Mouse (Mus musculus) brain, embryonic 18.5 days (tissue): ENCODE results near the gene Npy.

Source experiments
- DNase-seq: peaks from one replicate; pipeline ENCODE4 v3.0.0-alpha.2; 2012; ENCODE audit warnings: low read depth, low spot score

Gene Npy

DNA sequence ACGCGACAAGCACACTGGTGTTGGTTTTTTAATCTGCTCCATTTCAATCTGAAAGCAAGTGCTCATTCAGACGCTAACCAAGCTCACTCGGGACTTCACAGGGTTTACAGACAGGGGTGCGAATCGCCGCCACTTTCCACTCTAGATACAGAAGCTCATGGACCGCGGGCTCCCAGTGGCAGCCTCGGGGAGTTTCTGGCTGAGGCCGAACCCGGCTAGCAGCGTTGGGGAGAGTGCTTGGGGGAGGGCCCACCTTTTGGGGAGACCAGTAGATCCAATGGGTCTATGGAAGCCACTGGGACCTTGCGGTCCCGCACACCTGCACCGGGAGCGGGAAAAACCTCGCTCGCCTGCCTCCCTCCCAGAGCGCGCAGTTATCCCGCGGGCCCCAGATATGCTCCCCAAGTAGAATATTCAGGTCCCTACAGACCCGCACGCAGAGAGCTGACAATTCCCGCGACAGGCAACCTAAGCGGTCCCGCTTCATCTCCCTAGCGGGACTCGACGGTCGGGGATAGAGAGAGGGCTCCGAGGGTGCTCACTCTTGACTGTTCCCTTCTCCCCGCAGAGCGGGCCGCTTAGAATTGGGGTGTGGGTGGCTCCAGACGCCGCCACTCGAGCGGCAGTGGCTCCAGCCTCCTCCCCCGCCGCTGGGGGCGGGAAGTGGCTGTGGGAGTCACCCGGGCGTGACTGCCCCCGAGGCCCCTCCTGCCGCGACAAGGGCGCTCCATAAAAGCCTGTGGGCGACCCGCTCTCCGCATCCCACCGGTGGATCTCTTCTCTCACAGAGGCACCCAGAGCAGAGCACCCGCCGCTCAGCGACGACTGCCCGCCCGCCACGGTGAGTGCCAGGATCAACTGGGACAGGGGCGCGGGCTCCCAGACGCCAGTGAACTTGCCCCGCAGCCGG lies at the start of gene Npy:
Npy (plus strand) TSS at position 750 of the 910 bp plus-strand sequence.
- DNase-seq, result no peak

DNA sequence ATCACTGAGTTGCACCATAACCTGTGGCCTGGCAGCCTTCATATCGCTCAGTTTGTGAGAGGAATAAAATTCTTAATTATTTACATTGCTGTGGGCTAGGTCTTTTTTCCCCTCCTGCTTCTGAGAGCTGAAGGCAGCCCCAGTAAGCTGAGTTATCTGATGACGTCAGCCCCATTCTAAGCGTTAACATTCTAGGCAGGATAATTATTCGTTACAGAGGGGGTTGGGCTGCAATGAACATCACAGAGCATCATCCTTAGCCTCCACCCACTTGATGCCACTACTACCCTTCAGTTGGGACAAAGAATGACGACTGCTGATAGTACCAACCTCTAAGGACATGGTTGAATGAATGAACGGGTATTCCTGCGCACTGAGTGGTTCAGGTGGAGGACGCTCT lies 47.5 kb upstream of the Npy start:
- no peak for DNase-seq

GRCm38 (mm10) chr6:49778109-49778508 lies 44.4 kb upstream of the Npy start:
- no peak for DNase-seq

DNA sequence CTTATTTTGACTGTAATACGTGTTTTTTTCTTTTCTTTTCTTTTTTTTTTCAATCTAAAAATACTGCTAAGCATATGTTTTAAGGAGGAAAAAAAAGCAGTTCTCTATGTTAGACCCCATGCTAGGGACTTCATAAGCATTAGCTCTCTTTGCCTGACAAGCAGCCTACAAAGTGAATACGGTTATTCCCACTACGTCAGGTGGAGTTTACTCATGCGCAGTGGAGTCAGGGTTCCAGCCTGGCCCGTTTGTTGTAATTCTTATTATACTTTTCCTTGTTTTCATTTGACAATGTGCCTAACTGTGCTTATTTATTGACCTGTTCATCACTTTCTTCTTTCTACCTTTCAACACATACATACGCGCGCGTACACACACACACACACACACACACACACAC lies 43.8 kb upstream of the Npy start:
- DNase-seq, result no peak

- no peak for DNase-seq
These were observed 42.9 kb upstream of the Npy start for GRCm38 (mm10) chr6:49779606-49780005.

- DNase-seq, result no peak
These were observed 41.6 kb upstream of the Npy start for GRCm38 (mm10) chr6:49780846-49781400.

DNA sequence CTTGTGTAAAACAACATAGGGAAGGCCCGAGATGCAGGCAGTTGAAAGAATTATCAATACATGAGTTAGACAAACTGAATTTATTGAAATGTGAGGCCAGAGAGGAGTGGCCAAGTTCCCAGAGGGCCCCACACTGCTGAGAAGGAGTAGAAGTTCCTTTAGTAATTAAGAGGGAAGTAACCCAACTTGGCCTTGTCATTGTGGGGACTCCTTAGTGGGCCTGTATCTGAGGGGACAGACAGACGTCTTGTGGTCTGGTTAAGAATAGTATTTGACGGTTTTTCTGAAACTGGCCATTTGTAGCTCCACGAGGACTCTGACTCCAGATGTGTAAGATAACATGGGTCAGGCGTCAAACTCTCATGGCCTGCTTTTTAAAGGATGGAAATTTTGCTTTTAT lies 40.7 kb upstream of the Npy start:
- DNase-seq, result no peak

DNA sequence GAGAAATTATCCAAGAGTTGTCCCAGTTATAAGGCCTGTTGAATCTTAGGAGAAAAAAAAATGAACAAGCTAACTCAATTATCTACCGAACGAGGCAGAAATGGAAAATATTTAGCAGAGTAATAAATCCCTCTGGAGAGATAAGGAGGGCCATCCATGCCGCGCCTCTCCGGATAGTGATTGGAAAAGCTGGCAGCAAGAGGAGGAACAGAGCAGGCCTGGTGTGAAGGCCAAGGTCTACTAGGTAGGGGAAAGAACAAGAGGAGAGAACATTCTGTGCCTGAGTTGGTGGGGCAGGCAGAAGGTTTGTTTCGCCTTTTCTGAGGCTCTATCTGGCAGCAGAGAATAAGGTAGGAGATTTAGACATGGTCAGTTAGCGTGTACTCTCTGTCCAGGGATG lies 39.8 kb upstream of the Npy start:
- DNase-seq, result no peak

DNA sequence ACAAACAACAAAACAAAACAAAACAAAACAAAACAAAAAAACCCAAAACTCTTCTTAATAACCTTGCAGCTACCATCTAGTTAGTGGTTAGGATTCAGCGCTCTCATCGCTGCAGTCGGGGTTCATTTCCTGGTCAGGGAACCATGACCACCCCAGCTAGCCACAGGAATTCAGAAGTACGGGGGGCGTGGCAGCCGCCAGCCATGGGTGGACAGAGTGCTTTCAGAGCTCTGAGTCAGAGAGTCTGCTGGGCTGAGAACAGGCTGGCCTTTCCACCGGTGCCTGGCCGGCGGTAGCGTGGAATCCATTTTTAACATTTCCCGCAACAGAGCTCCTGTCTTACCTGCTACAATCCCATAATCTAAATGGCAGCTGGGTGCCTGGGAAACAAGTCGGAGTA lies 30.0 kb upstream of the Npy start:
- DNase-seq, result no peak

- no peak for DNase-seq
These were observed 18.4 kb upstream of the Npy start for GRCm38 (mm10) chr6:49804105-49804504.

GRCm38 (mm10) chr6:49808076-49808475 lies 14.4 kb upstream of the Npy start:
- no peak for DNase-seq

GRCm38 (mm10) chr6:49817183-49817582 lies 5.3 kb upstream of the Npy start:
- no peak for DNase-seq

DNA sequence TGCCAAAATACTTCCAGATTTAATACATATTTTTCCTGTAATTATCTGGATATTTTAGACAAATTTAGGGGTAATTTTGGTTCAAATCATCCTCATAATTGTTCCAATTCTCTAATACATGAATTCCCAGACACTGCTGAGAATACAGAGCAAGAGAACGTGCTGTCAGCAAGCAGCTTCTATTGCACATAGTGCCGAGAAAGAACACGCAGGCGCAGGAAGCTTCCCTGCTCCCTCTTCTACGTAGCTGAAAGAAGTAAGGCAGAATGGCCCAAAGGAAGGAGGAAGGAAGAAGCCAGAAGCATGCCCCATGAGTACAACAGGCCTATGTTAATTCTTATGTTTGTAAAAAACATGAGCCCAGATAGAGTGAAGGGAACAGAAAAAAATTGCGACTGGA lies 4.9 kb upstream of the Npy start:
- no peak for DNase-seq

- no peak for DNase-seq
These were observed 341 bp downstream of the Npy start for GRCm38 (mm10) chr6:49822871-49823230.

DNA sequence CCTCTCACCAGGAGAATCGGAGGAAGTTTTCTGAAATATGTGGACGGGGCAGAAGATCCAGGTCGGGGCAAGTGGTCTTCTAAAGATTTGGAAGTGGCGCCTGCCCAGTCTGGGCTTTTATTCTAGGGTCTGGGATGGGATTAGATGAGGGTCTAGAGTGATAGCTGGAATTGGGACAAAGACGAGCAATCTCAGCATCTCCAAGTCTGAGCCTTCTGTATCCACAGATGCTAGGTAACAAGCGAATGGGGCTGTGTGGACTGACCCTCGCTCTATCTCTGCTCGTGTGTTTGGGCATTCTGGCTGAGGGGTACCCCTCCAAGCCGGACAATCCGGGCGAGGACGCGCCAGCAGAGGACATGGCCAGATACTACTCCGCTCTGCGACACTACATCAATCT lies 861 bp downstream of the Npy start:
- DNase-seq, result no peak

DNA sequence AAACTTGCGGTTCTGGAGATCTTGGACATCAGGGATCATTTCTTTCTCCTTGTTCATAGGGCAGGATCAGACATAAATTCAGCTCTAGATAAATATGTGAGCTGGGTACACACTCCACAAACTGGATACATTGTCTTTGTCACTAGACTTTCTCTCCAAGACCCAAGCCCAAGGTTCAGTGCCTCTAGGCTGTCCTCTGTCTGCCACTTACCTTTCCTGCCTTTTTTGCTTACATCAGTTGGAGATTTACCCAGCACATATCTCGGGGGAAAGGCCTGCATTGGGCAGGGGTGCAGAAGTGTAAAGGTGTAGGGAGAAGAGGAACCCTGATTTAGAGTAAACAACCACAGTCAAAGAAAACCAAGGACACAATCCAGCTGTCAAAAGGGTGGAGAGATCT lies 1.3 kb downstream of the Npy start:
- no peak for DNase-seq

- DNase-seq, result no peak
These were observed 9.1 kb downstream of the Npy start for GRCm38 (mm10) chr6:49831579-49831978.

GRCm38 (mm10) chr6:49856830-49857229 lies 34.3 kb downstream of the Npy start:
- no peak for DNase-seq

DNA sequence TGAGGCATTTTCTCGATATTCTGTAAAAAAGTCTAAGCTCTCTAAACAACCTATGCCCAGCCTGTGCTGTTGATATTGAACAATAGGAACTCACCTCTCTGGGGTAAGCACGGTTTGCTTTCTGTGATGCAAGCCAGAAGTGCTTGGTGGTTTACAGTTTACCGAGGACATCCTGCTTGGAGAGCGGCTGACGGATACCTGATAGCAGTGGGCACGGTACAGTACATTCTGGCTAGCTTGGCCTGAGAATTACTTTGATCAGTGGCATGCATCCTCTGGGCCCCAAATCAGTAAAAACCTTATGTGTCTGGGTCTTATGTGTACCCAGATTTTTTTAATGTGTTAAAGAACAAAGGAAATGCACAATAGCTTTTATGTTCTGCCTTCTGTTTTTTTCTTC lies 45.1 kb downstream of the Npy start:
- no peak for DNase-seq

GRCm38 (mm10) chr6:49871071-49871470 lies 48.6 kb downstream of the Npy start:
- no peak for DNase-seq

GRCm38 (mm10) chr6:49873556-49873955 lies 51.0 kb downstream of the Npy start:
- DNase-seq, result no peak

DNA sequence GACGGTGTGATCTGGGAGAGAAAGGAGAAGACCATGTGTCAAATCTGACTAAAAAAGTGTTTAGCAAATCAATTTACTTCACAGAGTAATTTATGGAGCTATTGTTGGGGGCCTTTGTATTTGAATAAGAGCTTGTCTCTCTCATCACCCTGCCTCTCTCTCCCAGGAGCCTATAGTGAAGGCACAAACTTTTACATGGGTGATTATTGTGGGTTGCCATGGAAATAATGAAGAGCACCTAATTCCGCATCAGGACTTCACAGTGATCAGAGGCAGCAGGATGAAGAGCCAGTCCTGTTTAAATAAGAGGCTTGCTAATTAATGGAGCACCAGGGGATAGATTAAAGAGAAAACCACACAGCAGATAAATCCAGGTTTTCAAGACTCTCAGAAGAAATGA lies 52.6 kb downstream of the Npy start:
- no peak for DNase-seq

- no peak for DNase-seq
These were observed 53.3 kb downstream of the Npy start for GRCm38 (mm10) chr6:49875791-49876190.
